Mouse (Mus musculus): Measurements from ENCODE around the gene Nacc1. TPM values are rescaled to one million over a fixed set of nuclear protein-coding genes. Genes with fewer than 3 reads are reported as not detected.
A peak's percentile ranks its signal among the peaks of the same experiment; 100 is the strongest.
"Not testable (repeated sequence)": the region's sequence is repeated elsewhere in the genome, so short reads cannot be mapped to it uniquely, and the experiment has no call there.

Nacc1 gene
- total RNA-seq, 2 experiments from 2014 or later: 59.1 to 62.9 TPM

- DNase-seq: peak; percentile 77
Measured at GRCm38 (mm10) chr8:84698929-84699401, 11.3 kb upstream of the Nacc1 start.

GRCm38 (mm10) chr8:84698288-84698687 is 10.6 kb upstream of the Nacc1 start:
- DNase-seq: no peak

- no peak for DNase-seq
Measured at GRCm38 (mm10) chr8:84697166-84698130, 9.8 kb upstream of the Nacc1 start.

- no peak for DNase-seq
Measured at GRCm38 (mm10) chr8:84695140-84695539, 7.5 kb upstream of the Nacc1 start.

GRCm38 (mm10) chr8:84693332-84693731 is 5.7 kb upstream of the Nacc1 start:
- no peak for DNase-seq

GRCm38 (mm10) chr8:84689091-84689915 is 1.6 kb upstream of the Nacc1 start:
- peak; percentile 94 for DNase-seq

- peak; percentile 67 for DNase-seq
Measured at GRCm38 (mm10) chr8:84687003-84687704, 508 bp downstream of the Nacc1 start.

GRCm38 (mm10) chr8:84686191-84687002 is 1.3 kb downstream of the Nacc1 start, which contains the start of gene Trmt1:
TSS of gene Trmt1 (plus strand) at chr8:84686307.
- peak; percentile 54 for DNase-seq

- no peak for DNase-seq
Measured at GRCm38 (mm10) chr8:84684537-84684936, 3.1 kb downstream of the Nacc1 start.

GRCm38 (mm10) chr8:84682257-84682656 is 5.4 kb downstream of the Nacc1 start:
- no peak for DNase-seq

GRCm38 (mm10) chr8:84681476-84681875 is 6.2 kb downstream of the Nacc1 start:
- DNase-seq: no peak

GRCm38 (mm10) chr8:84677305-84677704 is 10.4 kb downstream of the Nacc1 start:
- no peak for DNase-seq

- DNase-seq: not testable (repeated sequence)
Measured at GRCm38 (mm10) chr8:84670295-84671006, 17.2 kb downstream of the Nacc1 start.

GRCm38 (mm10) chr8:84668731-84669485 is 18.8 kb downstream of the Nacc1 start:
- no peak for DNase-seq

- DNase-seq: no peak
Measured at GRCm38 (mm10) chr8:84668081-84668480, 19.6 kb downstream of the Nacc1 start.

- DNase-seq: no peak
Measured at GRCm38 (mm10) chr8:84665385-84665893, 22.2 kb downstream of the Nacc1 start.

- peak; percentile 87 for DNase-seq
Measured at GRCm38 (mm10) chr8:84664566-84665384, 22.9 kb downstream of the Nacc1 start.
